Mouse (Mus musculus) CH12.LX (cell line): ENCODE measurements around the gene Neurl4. TPM values are rescaled to one million over a fixed set of nuclear protein-coding genes. Genes with fewer than 3 reads are reported as not detected.
A peak's percentile ranks its signal among the peaks of the same experiment; 100 is the strongest.

Source experiments
- DNase-seq: peaks from one replicate; pipeline ENCODE4 v3.0.0-alpha.2; 2013; ENCODE audit errors: extremely low read depth
- H3K27ac ChIP-seq: 2 replicates; pipeline ENCODE4 v1.5.1; 2012; ENCODE audit warnings: low read depth, mild to moderate bottlenecking, control low read depth, moderate library complexity; ENCODE audit not compliant: insufficient read depth
- H3K27me3 ChIP-seq: replicated peaks from 2 replicates; pipeline ENCODE3; 2012; ENCODE audit warnings: inconsistent platforms
- H3K36me3 ChIP-seq, 2 experiments: replicated peaks in 1 of 2; 2 replicates each; pipeline versions ENCODE3 to v1.6.1; 2012; ENCODE audit warnings: inconsistent platforms in 1 of 2, low read length in 1 of 2, mild to moderate bottlenecking in 1 of 2, mixed read lengths in 1 of 2, moderate library complexity in 1 of 2; ENCODE audit not compliant: control insufficient read depth in 1 of 2, insufficient read depth in 1 of 2
- H3K4me1 ChIP-seq, 2 experiments: 2 replicates each; pipeline ENCODE4 v1.6.1; 2012; ENCODE audit warnings: inconsistent platforms in 1 of 2, moderate library complexity in 1 of 2; ENCODE audit not compliant: insufficient read depth in 2 of 2, control insufficient read depth in 1 of 2
- H3K4me2 ChIP-seq: 2 replicates; pipeline ENCODE4 v1.6.1; 2012; ENCODE audit warnings: low read depth, mild to moderate bottlenecking, control low read depth; ENCODE audit not compliant: poor library complexity, insufficient read depth, severe bottlenecking
- H3K4me3 ChIP-seq, 3 experiments: fragments of 150-350 bp in 1 of 3; sonication (generic) in 1 of 3; replicated peaks in 1 of 3; 2 replicates each; pipeline versions ENCODE3 to v1.5.1; 2011 to 2012; ENCODE audit warnings: low read depth in 2 of 3, low read length in 2 of 3, mild to moderate bottlenecking in 2 of 3, moderate library complexity in 2 of 3, control low read depth in 1 of 3, improper control_type of control experiment in 1 of 3, inconsistent platforms in 1 of 3, mixed read lengths in 1 of 3; ENCODE audit not compliant: poor library complexity in 1 of 3
- H3K79me2 ChIP-seq: replicated peaks from 2 replicates; pipeline ENCODE4 v1.6.1; 2012; ENCODE audit warnings: mild to moderate bottlenecking, moderate library complexity; ENCODE audit not compliant: control insufficient read depth, poor library complexity, insufficient read depth, severe bottlenecking; ENCODE audit errors: extremely low read depth
- H3K9ac ChIP-seq: 2 replicates; pipeline ENCODE4 v1.6.1; 2012; ENCODE audit warnings: low read depth, mild to moderate bottlenecking, control low read depth, moderate library complexity; ENCODE audit not compliant: insufficient read depth
- H3K9me3 ChIP-seq: replicated peaks from 2 replicates; pipeline ENCODE3; 2012; ENCODE audit warnings: low read length, inconsistent platforms, mixed read lengths
- BHLHE40 ChIP-seq: IDR thresholded peaks from 2 replicates; pipeline ENCODE4 v1.6.1; 2011; ENCODE audit warnings: mild to moderate bottlenecking, low read depth, low read length, improper control_type of control experiment
- CHD1 ChIP-seq: IDR thresholded peaks from 2 replicates; pipeline ENCODE4 v1.6.1; 2012; ENCODE audit warnings: low read depth, low read length, improper control_type of control experiment, inconsistent platforms
- CHD2 ChIP-seq: IDR thresholded peaks from 2 replicates; pipeline ENCODE4 v1.6.1; 2011; ENCODE audit warnings: low read length, improper control_type of control experiment
- CTCF ChIP-seq, 2 experiments: IDR thresholded peaks in 1 of 2; conservative IDR thresholded peaks in 1 of 2; 2 replicates each; pipeline ENCODE4 v1.5.1; 2011 to 2012; ENCODE audit warnings: low read depth in 2 of 2, low read length in 2 of 2, improper control_type of control experiment in 1 of 2, inconsistent platforms in 1 of 2, mild to moderate bottlenecking in 1 of 2, moderate library complexity in 1 of 2
- E2F4 ChIP-seq: IDR thresholded peaks from 2 replicates; pipeline ENCODE4 v1.6.1; 2011; ENCODE audit warnings: low read depth, low read length, improper control_type of control experiment; ENCODE audit not compliant: insufficient replicate concordance
- ELF1 ChIP-seq: IDR thresholded peaks from 2 replicates; pipeline ENCODE4 v1.6.1; 2014; ENCODE audit warnings: low read depth, mild to moderate bottlenecking, inconsistent platforms, low read length, improper control_type of control experiment
- EP300 ChIP-seq: IDR thresholded peaks from 2 replicates; pipeline ENCODE4 v1.6.1; 2011; ENCODE audit warnings: low read length, improper control_type of control experiment
- ETS1 ChIP-seq: conservative IDR thresholded peaks from 2 replicates; pipeline ENCODE4 v1.6.1; 2012; ENCODE audit warnings: low read depth, mild to moderate bottlenecking, inconsistent platforms, low read length, improper control_type of control experiment, moderate library complexity
- GABPA ChIP-seq: IDR thresholded peaks from 2 replicates; pipeline ENCODE4 v1.6.1; 2012; ENCODE audit warnings: low read depth, low read length, improper control_type of control experiment, inconsistent platforms; ENCODE audit not compliant: insufficient replicate concordance
- HCFC1 ChIP-seq: IDR thresholded peaks from 2 replicates; pipeline ENCODE4 v1.6.1; 2012; ENCODE audit warnings: low read depth, mild to moderate bottlenecking, inconsistent platforms, low read length, improper control_type of control experiment
- IRF4 ChIP-seq: IDR thresholded peaks from 2 replicates; pipeline ENCODE4 v1.6.1; 2014; ENCODE audit warnings: low read depth, mild to moderate bottlenecking, inconsistent platforms, low read length, improper control_type of control experiment
- JUN ChIP-seq: IDR thresholded peaks from 2 replicates; pipeline ENCODE4 v1.6.1; 2011; ENCODE audit warnings: low read depth, mild to moderate bottlenecking, low read length, improper control_type of control experiment, moderate library complexity; ENCODE audit not compliant: insufficient read depth
- JUND ChIP-seq: conservative IDR thresholded peaks from 2 replicates; pipeline ENCODE4 v1.6.1; 2011; ENCODE audit warnings: low read depth, low read length, improper control_type of control experiment
- KAT2A ChIP-seq: IDR thresholded peaks from 2 replicates; pipeline ENCODE4 v1.6.1; 2012; ENCODE audit warnings: low read length, improper control_type of control experiment, inconsistent platforms; ENCODE audit not compliant: insufficient replicate concordance
- MAFK ChIP-seq: IDR thresholded peaks from 2 replicates; pipeline ENCODE4 v1.6.1; 2011; ENCODE audit warnings: low read length, improper control_type of control experiment; ENCODE audit not compliant: insufficient replicate concordance
- MAX ChIP-seq: IDR thresholded peaks from 2 replicates; pipeline ENCODE4 v1.6.1; 2011; ENCODE audit warnings: low read length, improper control_type of control experiment
- MAZ ChIP-seq: IDR thresholded peaks from 2 replicates; pipeline ENCODE4 v1.6.1; 2012; ENCODE audit warnings: low read depth, mild to moderate bottlenecking, inconsistent platforms, low read length, improper control_type of control experiment, moderate library complexity
- MEF2A ChIP-seq: IDR thresholded peaks from 2 replicates; pipeline ENCODE4 v1.6.1; 2014; ENCODE audit warnings: low read depth, mild to moderate bottlenecking, inconsistent platforms, low read length, improper control_type of control experiment, borderline replicate concordance
- MXI1 ChIP-seq: IDR thresholded peaks from 2 replicates; pipeline ENCODE4 v1.6.1; 2011; ENCODE audit warnings: mild to moderate bottlenecking, low read depth, low read length, improper control_type of control experiment
- MYC ChIP-seq: IDR thresholded peaks from 2 replicates; pipeline ENCODE4 v1.6.1; 2011; ENCODE audit warnings: low read depth, mild to moderate bottlenecking, improper control_type of control experiment, low read length
- NELFE ChIP-seq: IDR thresholded peaks from 2 replicates; pipeline ENCODE4 v1.6.1; 2011; ENCODE audit warnings: low read depth, low read length, improper control_type of control experiment
- NRF1 ChIP-seq: IDR thresholded peaks from 2 replicates; pipeline ENCODE4 v1.6.1; 2014; ENCODE audit warnings: low read depth, mild to moderate bottlenecking, inconsistent platforms, low read length, improper control_type of control experiment, moderate library complexity
- PAX5 ChIP-seq: IDR thresholded peaks from 2 replicates; pipeline ENCODE4 v1.6.1; 2012; ENCODE audit warnings: low read length, inconsistent platforms, mixed read lengths
- POLR2AphosphoS2 ChIP-seq: IDR thresholded peaks from 2 replicates; pipeline ENCODE4 v1.6.1; 2011; ENCODE audit warnings: low read depth, low read length, improper control_type of control experiment
- RAD21 ChIP-seq: IDR thresholded peaks from 2 replicates; pipeline ENCODE4 v1.6.1; 2011; ENCODE audit warnings: low read depth, mild to moderate bottlenecking, low read length, improper control_type of control experiment, moderate library complexity
- RCOR1 ChIP-seq: conservative IDR thresholded peaks from 2 replicates; pipeline ENCODE4 v1.6.1; 2012; ENCODE audit warnings: low read depth, mild to moderate bottlenecking, inconsistent platforms, low read length, improper control_type of control experiment
- SIN3A ChIP-seq: IDR thresholded peaks from 2 replicates; pipeline ENCODE4 v1.6.1; 2012; ENCODE audit warnings: low read length, improper control_type of control experiment, inconsistent platforms
- SMC3 ChIP-seq: IDR thresholded peaks from 2 replicates; pipeline ENCODE4 v1.6.1; 2011; ENCODE audit warnings: low read depth, low read length, improper control_type of control experiment
- TBP ChIP-seq: conservative IDR thresholded peaks from 2 replicates; pipeline ENCODE4 v1.6.1; 2011; ENCODE audit warnings: low read depth, low read length, improper control_type of control experiment
- TCF12 ChIP-seq: IDR thresholded peaks from 2 replicates; pipeline ENCODE4 v1.6.1; 2014; ENCODE audit warnings: low read depth, mild to moderate bottlenecking, inconsistent platforms, low read length, improper control_type of control experiment
- UBTF ChIP-seq: IDR thresholded peaks from 2 replicates; pipeline ENCODE4 v1.6.1; 2012; ENCODE audit warnings: low read depth, mild to moderate bottlenecking, inconsistent platforms, low read length, improper control_type of control experiment, moderate library complexity
- USF1 ChIP-seq: IDR thresholded peaks from 2 replicates; pipeline ENCODE4 v1.6.1; 2014; ENCODE audit warnings: low read depth, mild to moderate bottlenecking, inconsistent platforms, low read length, improper control_type of control experiment
- USF2 ChIP-seq: conservative IDR thresholded peaks from 2 replicates; pipeline ENCODE4 v1.6.1; 2011; ENCODE audit warnings: low read depth, low read length, improper control_type of control experiment
- ZC3H11A ChIP-seq: IDR thresholded peaks from 2 replicates; pipeline ENCODE4 v1.6.1; 2012; ENCODE audit warnings: low read depth, mild to moderate bottlenecking, inconsistent platforms, low read length, improper control_type of control experiment
- ZNF384 ChIP-seq: IDR thresholded peaks from 2 replicates; pipeline ENCODE4 v1.6.1; 2012; ENCODE audit warnings: low read depth, low read length, improper control_type of control experiment, inconsistent platforms
- dilution Hi-C: fragments of 300-500 bp; cut with MboI; formaldehyde crosslinking; loops from 2 replicates; pipeline ENCODE4 v1.14.3; 2020; ENCODE audit warnings: low sequenced_read_pairs; ENCODE audit not compliant: extremely low pct_unique_long_range_greater_than_20kb, extremely low pct_ligation_motif_present
- in situ Hi-C: fragments of 300-500 bp; cut with MboI; formaldehyde crosslinking; loops from 3 replicates; pipeline ENCODE4 v1.14.3; 2019; ENCODE audit warnings: low sequenced_read_pairs, low pct_ligation_motif_present, low pct_unique_long_range_greater_than_20kb, mixed read lengths
- polyA plus RNA-seq: library from polyadenylated mRNA; unstranded; fragments of >175 nt; gene quantifications from 2 replicates; pipeline ENCODE4 v1.2.1, GENCODE M21; 2012; ENCODE audit warnings: low read depth; ENCODE audit not compliant: insufficient read length
- total RNA-seq, 2 experiments: library from RNA; depleted of rRNA; stranded (reverse); fragments of 300-350 nt in 1 of 2; fragments of >200 nt in 1 of 2; gene quantifications; 2 replicates each; pipeline ENCODE4 v1.2.3; 2012 to 2014

The Neurl4 gene
- total and polyA plus RNA-seq, 3 experiments: 21.4 to 51.0 (median 40.1) TPM

GRCm38 (mm10) chr11:69880506-69880852, 20.4 kb upstream of the Neurl4 start:
- Histone ChIP-seq H3K9me3 (peaks cover 10% of the 10 kb centered on the region), H3K27ac (peak overlapping the region; percentile 63), H3K9ac (peak overlapping the region; percentile 56), H3K4me2 (peak overlapping the region; percentile 41), H3K4me3 (peak overlapping the region; percentile 50 to 74 (median 57)), H3K4me1 (peaks cover 21 to 62% of the 10 kb centered on the region in 2 experiments), H3K36me3 (peaks cover 17 to 54% of the 10 kb centered on the region in 2 experiments), H3K79me2 (no peaks in the 10 kb centered on the region), H3K27me3 (no peaks in the 10 kb centered on the region)
- in situ Hi-C loops: loop anchor here (5.0 kb wide), 1 partner anchor 37 kb away; no protein-coding TSS in a partner anchor
- dilution Hi-C loops: no loop called here
- DNase-seq: peak; percentile 88
- TF ChIP-seq NRF1: no peak
- TF ChIP-seq KAT2A: no peak
- no peak for TF ChIP-seq ETS1
- TF ChIP-seq TBP: no peak
- TF ChIP-seq ZNF384: no peak
- no peak for TF ChIP-seq MAX
- TF ChIP-seq JUN: no peak
- TF ChIP-seq CHD2: peak; percentile 41; the same call in 1 of the 2 replicates
- peak; percentile 89 to 92 for TF ChIP-seq CTCF (conservative IDR thresholded peaks at IDR 0.05 in 1 of 2, IDR thresholded peaks at IDR 0.05 in 1 of 2; ENCODE audit: low read depth in 2 of 2, low read length in 2 of 2)
- no peak for TF ChIP-seq GABPA
- peak; percentile 64 for TF ChIP-seq RAD21
- peak; percentile 73 for TF ChIP-seq MYC
- TF ChIP-seq MXI1: no peak; the same call in 1 of the 2 replicates
- no peak for TF ChIP-seq NELFE
- TF ChIP-seq USF1: no peak; the same call in 1 of the 2 replicates
- peak; percentile 93 for TF ChIP-seq SMC3
- no peak for TF ChIP-seq RCOR1
- no peak for TF ChIP-seq ZC3H11A
- TF ChIP-seq PAX5: no peak
- TF ChIP-seq UBTF: no peak; the same call in 1 of the 2 replicates
- TF ChIP-seq ELF1: no peak
- peak; percentile 99 for TF ChIP-seq MAFK
- no peak for TF ChIP-seq USF2
- peak; percentile 62 for TF ChIP-seq SIN3A
- no peak for TF ChIP-seq TCF12
- TF ChIP-seq IRF4: peak; percentile 21; the same call in 1 of the 2 replicates
- peak; percentile 13; the same call in 1 of the 2 replicates for TF ChIP-seq MEF2A
- no peak for TF ChIP-seq MAZ
- TF ChIP-seq POLR2AphosphoS2: no peak
- no peak for TF ChIP-seq EP300
- TF ChIP-seq BHLHE40: no peak
- no peak for TF ChIP-seq E2F4
- TF ChIP-seq CHD1: no peak
- TF ChIP-seq HCFC1: no peak; the same call in 1 of the 2 replicates
- TF ChIP-seq JUND: no peak; the same call in 1 of the 2 replicates
